Mouse (Mus musculus) liver, adult 2 months (tissue): ENCODE results near the gene Trim54.

ENCODE experiments used
- CTCF ChIP-seq: fragments of 200-500 bp; IDR thresholded peaks from 2 replicates; pipeline ENCODE4 v1.5.1; 2011; ENCODE audit warnings: low read depth, low read length, control low read depth
- POLR2A ChIP-seq: fragments of 200-500 bp; IDR thresholded peaks from 2 replicates; pipeline ENCODE4 v1.6.1; 2011; ENCODE audit warnings: low read length, control low read depth; ENCODE audit not compliant: insufficient read depth; ENCODE audit errors: extremely low read depth

- no peak for TF ChIP-seq CTCF
- TF ChIP-seq POLR2A, result no peak
Observed at GRCm38 (mm10) chr5:31179301-31179765, 62.8 kb downstream of the Trim54 start.
